Mouse (Mus musculus) C2C12 (cell line): ENCODE measurements around the gene Adamts17.

ENCODE experiments used
- CTCF ChIP-seq: IDR thresholded peaks from one replicate; pipeline ENCODE4 v1.5.1; 2011; ENCODE audit not compliant: control insufficient read depth, insufficient read depth, insufficient read length
- MYOD1 ChIP-seq: IDR thresholded peaks from one replicate; pipeline ENCODE4 v1.6.1; 2011; ENCODE audit warnings: low read depth; ENCODE audit not compliant: control insufficient read depth, insufficient read length

- TF ChIP-seq CTCF (no peak), MYOD1 (no peak)
These were observed 99.7 kb downstream of the Adamts17 start for GRCm38 (mm10) chr7:66938988-66939783.
